Mouse (Mus musculus): ENCODE results near the gene Hcar1.

Hcar1 gene

DNA sequence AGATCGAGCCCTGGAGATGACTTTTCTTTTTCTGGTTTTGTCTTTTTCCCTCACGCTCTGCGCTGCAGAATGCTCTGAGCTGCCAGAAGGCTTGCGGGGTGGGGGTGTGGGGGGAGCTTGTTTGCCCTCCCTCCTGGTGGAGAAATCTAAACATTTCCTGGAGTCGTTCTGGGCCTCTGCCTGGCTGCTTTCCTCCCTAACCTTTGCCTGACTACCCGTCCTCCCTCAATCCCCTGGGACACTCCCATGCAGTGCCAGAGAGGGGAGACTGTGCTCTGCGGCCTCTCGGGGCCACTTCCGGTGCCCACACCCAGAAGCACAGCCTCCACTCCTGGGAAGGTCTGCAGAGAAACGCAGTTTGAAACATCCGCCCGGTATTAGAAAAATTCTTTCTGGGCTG, at the start of gene Hcar1:
TSS of gene Hcar1 (minus strand) at position 93 of the 400 bp plus-strand sequence.
- no peak for DNase-seq (ENCODE audit: low read depth, low spot score)

DNA sequence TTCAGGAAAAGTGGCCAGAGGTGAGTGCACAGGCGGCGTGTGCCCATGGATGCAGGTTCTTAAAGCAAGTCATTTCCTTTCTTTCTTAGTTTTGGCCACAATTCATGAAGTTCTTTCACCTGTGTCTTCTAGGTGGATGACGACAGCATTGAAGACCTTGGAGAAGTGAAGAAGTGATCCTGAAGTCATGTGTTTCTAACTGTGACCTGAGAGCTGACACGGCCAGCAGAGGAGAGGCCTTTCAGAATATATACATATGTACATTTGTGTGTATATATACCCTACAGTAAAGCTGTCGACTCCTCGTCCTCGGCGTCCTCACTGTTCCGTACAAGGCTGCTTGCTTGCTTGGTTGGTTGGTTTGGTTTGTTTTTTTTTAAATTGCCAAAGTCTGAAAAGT, 47.3 kb upstream of the Hcar1 start, which contains the start of gene Gm43518:
TSS of gene Gm43518 (plus strand) at position 301 of the 400 bp plus-strand sequence.
- no peak for DNase-seq (ENCODE audit: low read depth, low spot score)

- no peak for DNase-seq (ENCODE audit: low read depth, low spot score)
Observed at GRCm38 (mm10) chr5:123922112-123922511, 42.3 kb upstream of the Hcar1 start.

GRCm38 (mm10) chr5:123914852-123915251, 35.0 kb upstream of the Hcar1 start:
- no peak for DNase-seq (ENCODE audit: low read depth, low spot score)

DNA sequence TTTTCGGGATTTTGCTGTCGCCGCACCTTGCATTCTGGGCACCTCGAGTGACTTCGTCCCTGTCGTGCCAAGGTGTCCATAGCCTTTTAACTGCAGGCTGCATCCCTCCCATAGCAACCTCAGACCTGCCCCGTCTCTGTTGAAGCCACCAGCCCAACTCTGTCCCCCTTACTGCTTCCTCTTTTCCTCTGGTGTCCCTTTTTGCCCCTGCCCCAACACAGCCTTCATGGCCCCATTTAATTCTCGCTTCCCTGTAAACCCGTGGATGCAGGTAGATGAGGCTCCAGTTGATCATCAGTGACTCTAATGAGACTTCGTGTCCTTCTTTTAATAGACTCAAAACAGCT, 27.8 kb upstream of the Hcar1 start:
- no peak for DNase-seq (ENCODE audit: low read depth, low spot score)

DNA sequence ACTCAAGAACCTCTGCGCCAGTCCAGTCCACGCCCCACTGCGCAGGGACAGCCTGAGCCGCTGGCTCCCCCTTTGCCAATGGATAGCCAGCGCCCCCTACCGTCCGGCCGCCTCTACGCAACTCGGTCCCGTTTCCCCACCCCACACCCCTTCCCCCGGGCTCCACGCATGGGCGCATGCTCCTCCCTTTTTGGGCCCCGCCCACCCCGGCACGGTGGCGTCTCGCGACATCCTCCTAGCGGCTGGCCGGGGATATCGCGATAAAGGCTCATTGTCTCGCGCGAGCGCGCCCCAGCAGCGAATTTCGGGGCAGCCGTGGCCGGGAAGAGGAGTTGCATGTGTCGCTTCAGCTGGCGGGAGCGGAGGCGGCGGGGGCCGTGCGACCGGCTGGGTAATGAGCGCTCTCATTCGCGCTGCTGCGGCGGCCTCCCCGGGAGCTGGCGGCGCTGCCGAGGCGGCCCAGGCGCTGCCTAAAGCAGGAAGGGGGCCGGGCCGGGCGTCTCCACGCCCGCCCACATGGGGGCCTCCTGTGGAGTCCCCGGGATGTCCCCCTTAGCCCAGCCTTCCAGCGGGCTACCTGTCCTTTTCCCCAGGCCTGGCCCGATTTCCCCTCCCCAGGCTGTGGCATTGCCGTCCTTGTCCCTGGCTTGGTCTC, 27.3 kb upstream of the Hcar1 start, which contains the start of gene Denr:
TSS of gene Denr (plus strand) at position 200 of the 655 bp plus-strand sequence.
- DNase-seq (ENCODE audit: low read depth, low spot score): peak; percentile 96

DNA sequence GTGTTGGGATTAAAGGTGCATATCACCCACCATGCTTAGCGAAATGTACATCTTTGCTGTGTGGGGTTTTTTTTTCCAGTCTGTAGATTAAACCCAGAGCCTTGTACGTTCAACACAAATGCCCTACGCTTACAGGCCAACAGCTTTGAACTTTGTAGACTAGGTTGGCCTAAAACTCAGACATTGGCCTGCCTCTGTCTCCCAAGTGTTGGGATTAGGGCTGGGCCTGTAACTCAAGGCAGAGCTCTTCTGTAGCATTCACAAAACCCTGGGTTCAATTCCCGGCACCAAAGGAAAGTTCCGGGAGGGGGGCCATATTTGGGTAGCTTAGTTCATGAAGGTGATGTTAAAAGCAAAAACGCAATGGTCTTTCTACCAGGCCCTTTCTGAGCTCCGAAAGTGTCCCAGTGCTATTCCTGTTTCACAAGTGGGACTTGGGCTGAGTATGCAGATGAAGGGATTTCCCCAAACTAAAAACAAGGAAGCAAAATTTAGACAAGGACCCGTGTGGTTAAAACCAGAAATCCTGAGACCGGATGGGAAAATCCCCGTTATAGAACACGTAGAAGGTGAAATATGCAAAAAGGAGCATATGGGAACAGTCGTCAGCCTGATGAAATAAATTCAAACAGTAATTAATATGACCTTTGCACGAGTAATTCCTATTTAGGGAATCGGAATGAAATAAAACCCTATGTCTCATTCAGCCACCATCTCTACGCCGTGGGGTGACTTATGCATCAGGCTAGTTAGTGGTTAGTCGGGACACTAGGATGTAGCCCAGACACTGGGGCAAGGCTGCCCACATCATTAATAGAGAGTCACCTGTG, 26.5 kb upstream of the Hcar1 start:
- no peak for DNase-seq (ENCODE audit: low read depth, low spot score)

DNA sequence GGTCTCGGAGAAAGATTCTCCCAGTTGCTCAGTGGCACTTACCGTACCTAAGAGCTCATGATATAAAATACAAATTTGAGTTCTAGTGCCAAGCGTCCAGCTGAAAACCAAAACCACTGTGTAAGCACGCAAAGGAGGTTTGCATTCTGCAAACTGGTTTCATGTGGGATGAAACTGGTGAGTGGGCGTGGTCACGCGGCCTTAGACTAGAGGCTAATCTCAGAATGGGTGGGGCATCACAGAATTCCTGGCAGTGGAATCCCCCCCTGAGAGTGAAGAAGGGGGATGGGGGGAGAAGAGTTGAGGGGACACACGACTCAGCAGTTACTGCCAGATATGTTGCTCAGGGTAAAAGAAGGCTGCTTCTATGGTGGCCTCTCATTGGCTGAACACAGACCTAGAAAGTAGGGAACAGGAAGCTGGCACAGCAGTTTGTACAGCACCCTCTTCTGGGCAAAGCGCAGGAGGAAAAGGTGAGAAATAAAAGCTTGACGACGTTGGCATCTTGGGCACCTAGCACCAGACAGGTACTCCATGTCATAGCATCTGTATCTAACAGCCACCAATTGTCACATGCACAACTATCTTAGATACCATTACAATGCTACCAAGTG, 24.3 kb upstream of the Hcar1 start:
- no peak for DNase-seq (ENCODE audit: low read depth, low spot score)

DNA sequence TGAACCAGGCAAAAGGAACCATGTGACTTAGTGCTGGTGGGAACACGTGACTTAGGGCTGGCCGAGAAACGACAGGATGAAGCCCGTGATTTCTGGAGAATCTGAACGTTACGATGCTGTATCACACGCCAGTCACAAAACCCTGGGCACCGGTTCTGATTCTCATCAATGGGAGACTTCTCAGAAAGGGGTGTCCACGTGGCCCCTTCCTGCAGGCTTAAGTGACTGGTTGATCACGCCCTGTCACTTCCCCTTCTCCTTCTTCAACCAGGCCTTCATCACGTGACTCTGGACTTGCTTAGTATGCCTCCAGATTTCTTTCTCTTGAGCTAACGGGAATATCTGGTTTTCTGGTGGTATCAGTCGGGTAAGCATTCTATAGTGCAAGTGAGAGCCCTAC, 17.5 kb upstream of the Hcar1 start:
- no peak for DNase-seq (ENCODE audit: low read depth, low spot score)

GRCm38 (mm10) chr5:123896395-123896794, 16.6 kb upstream of the Hcar1 start:
- no peak for DNase-seq (ENCODE audit: low read depth, low spot score)

DNA sequence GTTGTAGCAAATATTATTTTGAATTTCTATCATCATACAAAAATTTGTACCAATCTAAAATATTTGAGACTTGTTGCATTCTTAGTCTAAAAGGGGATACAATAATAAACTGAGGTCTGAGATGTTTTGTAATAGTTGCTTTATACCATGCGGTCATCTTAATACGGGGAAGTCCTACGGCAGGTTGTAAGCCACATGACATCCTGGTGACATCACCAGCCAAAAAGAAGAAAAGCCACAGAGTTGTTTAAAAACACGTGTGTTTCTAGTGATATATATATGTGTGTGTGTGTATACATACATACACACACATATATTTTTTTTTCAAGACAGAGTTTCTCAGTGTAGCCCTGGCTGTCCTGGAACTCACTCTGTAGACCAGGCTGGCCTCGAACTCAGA, 13.7 kb upstream of the Hcar1 start:
- DNase-seq (ENCODE audit: low read depth, low spot score): no peak

DNA sequence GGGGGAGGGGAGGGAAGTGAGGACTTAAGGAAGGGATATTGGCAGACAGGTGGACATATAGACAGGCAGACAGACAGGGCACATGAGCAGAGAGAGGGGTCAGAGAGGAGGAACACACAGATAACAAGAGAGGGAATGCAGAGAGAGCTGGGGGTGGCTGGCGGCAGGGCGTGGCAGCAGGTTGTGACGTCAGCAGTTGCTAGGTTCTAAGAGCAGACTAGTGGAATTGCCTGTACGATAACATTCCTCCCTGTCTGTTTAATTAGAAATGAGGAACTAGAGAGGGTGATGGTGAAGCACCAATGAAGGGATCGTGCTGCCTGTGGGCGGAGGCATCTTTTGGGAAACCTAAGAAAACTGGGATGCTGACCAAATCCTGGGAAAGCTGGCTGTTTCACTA, 11.8 kb upstream of the Hcar1 start:
- no peak for DNase-seq (ENCODE audit: low read depth, low spot score)

DNA sequence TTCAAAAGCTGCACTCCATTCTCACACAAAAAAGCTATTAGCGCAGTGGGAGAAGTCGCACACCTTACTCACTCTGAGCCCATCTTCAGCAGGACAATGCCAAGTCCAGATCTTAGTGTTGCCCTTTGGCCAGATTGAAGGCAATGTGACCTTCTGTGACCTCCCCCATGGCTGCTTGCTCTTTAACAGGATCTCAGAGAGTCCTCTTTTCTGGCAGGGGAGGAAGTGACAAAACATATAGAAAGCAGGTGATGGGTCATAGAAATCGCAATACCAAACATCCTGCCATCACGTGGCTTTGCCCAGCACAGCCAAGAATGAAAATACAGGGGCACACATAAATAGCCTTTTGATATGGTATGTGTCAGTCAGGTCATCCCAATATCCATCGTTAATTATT, 11.2 kb upstream of the Hcar1 start:
- no peak for DNase-seq (ENCODE audit: low read depth, low spot score)

DNA sequence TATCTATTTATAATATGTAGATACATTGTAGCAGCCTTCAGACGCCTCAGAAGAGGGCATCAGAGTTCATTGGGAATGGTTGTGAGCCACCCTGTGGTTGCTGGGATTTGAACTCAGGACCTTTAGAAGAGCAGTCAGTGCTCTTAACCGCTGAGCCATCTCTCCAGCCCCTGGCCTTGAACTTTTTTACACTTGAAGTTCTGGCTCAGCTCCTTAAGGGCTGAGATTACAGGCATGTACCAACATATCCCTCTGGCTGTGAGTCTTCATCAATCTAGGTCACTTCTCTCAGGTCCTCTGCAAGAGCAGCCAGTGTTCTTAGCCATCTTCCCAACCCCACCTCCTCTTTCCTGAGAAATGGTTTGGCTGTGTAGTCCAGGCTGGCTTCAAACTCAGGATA, 10.5 kb upstream of the Hcar1 start:
- DNase-seq (ENCODE audit: low read depth, low spot score): no peak

DNA sequence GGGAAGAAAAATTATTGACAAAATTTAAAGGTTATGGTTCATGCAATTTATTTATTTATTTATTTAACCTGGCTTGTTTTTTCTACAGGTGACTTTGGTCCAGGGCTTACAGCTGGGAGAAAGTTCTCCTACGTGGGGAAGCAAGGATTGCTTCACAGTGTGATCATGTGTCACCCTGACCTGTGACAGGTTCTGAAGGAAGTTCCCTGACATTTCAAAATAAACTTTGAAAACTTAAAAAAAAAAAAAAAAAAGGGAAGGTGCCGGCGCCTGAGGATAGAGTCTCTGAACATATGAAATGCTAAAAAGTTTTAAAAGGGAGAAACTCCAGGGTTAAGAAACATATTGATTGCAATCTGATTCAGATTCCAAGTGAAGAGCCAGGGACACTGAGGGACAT, 6.5 kb upstream of the Hcar1 start:
- DNase-seq (ENCODE audit: low read depth, low spot score): no peak

DNA sequence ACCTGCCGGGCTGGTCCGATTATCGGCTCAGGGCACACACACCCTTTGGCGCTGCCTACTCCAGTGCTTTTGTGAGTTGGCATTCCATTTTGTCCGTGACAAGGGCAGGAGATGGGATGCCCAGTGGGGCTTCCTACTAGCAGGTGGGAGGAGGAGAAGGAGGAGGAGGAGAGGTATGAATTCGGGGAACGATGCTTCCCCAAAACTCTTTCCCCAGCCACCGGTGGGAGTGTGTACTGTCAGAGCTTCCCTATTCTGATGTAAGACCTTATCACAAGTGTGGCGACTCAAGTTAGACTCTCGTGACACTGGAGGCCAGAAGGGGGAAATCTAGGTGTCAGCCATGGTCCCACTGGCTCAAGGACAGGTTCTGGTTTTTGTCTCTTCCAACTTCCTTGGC, 4.5 kb upstream of the Hcar1 start:
- DNase-seq (ENCODE audit: low read depth, low spot score): no peak

DNA sequence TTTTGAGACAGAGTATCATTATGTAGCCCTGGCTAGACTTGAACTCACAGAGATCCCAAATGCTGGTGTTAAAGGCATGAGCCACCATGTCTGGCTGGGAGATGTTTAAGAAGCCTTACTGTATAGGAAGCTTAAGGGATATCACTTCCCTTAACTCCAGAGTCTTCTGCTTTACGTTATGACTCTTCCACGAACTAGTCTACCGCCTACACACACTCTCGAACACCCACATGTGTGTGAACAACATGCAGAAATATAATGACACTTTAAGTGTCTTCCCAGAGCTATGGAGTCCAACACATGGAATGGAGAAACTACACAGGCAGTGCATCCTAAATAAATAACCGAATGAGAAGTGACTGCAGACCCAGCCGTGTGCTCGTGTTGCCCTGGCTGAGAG, 4.1 kb upstream of the Hcar1 start:
- no peak for DNase-seq (ENCODE audit: low read depth, low spot score)

- DNase-seq (ENCODE audit: low read depth, low spot score): no peak
Observed at GRCm38 (mm10) chr5:123880778-123881177, 958 bp upstream of the Hcar1 start.

GRCm38 (mm10) chr5:123878056-123878455, 1.8 kb downstream of the Hcar1 start:
- DNase-seq (ENCODE audit: low read depth, low spot score): no peak

- DNase-seq (ENCODE audit: low read depth, low spot score): no peak
Observed at GRCm38 (mm10) chr5:123874177-123874576, 5.6 kb downstream of the Hcar1 start.

- DNase-seq (ENCODE audit: low read depth, low spot score): no peak
Observed at GRCm38 (mm10) chr5:123869615-123870014, 10.2 kb downstream of the Hcar1 start.

- no peak for DNase-seq (ENCODE audit: low read depth, low spot score)
Observed at GRCm38 (mm10) chr5:123866457-123866856, 13.4 kb downstream of the Hcar1 start.

- DNase-seq (ENCODE audit: low read depth, low spot score): no peak
Observed at GRCm38 (mm10) chr5:123865365-123865764, 14.5 kb downstream of the Hcar1 start, which contains the start of gene Hcar2. TSS of gene Hcar2 (minus strand) at chr5:123865499.

Data from retina, adult 2 months (tissue).